Mouse (Mus musculus) hindbrain, embryonic 16.5 days (tissue): ENCODE results near the gene Chst3. TPM values are rescaled to one million over a fixed set of nuclear protein-coding genes. Genes with fewer than 3 reads are reported as not detected.
"Not testable (repeated sequence)": the region's sequence is repeated elsewhere in the genome, so short reads cannot be mapped to it uniquely, and the experiment has no call there.

ENCODE experiments used
- ATAC-seq: fragments of 200-750 bp; cut with Nextera tagmentation; 2 replicates; pipeline ENCODE4 v1.8.0; 2017; ENCODE audit warnings: moderate TSS enrichment, moderate library complexity
- H3K27ac ChIP-seq: fragments of 300-500 bp; sonication (generic); 2 replicates; pipeline ENCODE4 v1.5.1; 2014; ENCODE audit warnings: low read depth, mild to moderate bottlenecking, control low read depth, low read length, moderate library complexity
- H3K27me3 ChIP-seq: fragments of 300-500 bp; sonication (generic); replicated peaks from 2 replicates; pipeline ENCODE4 v1.6.1; 2014; ENCODE audit warnings: low read length; ENCODE audit not compliant: control insufficient read depth, insufficient read depth
- H3K36me3 ChIP-seq: fragments of 300-500 bp; sonication (generic); 2 replicates; pipeline ENCODE4 v1.6.1; 2014; ENCODE audit warnings: mild to moderate bottlenecking, low read length, moderate library complexity, mixed read lengths; ENCODE audit not compliant: control insufficient read depth, insufficient read depth
- H3K4me1 ChIP-seq: fragments of 300-500 bp; sonication (generic); 2 replicates; pipeline ENCODE4 v1.6.1; 2014; ENCODE audit warnings: low read depth, low read length; ENCODE audit not compliant: control insufficient read depth, insufficient read depth
- H3K4me2 ChIP-seq: fragments of 300-500 bp; sonication (generic); 2 replicates; pipeline ENCODE4 v1.6.1; 2014; ENCODE audit warnings: mild to moderate bottlenecking, low read length, control low read depth, moderate library complexity
- H3K4me3 ChIP-seq: fragments of 300-500 bp; sonication (generic); 2 replicates; pipeline ENCODE4 v1.5.1; 2014; ENCODE audit warnings: mild to moderate bottlenecking, low read length, control low read depth, moderate library complexity
- H3K9ac ChIP-seq: fragments of 300-500 bp; sonication (generic); 2 replicates; pipeline ENCODE4 v1.6.1; 2014; ENCODE audit warnings: low read depth, mild to moderate bottlenecking, control low read depth, low read length, moderate library complexity
- H3K9me3 ChIP-seq: fragments of 300-500 bp; sonication (generic); 2 replicates; pipeline ENCODE4 v1.6.1; 2014; ENCODE audit warnings: mild to moderate bottlenecking, low read length, moderate library complexity; ENCODE audit not compliant: control insufficient read depth
- WGBS: fragments of 180-500 bp; shearing (Covaris S2); extraction: QIAGEN DNeasy Blood & Tissue Kit; methylation state at CpG from one replicate; pipeline ENCODE4 v1.1.7; 2014; 5-methylcytosine and 5-hydroxymethylcytosine counted together
- polyA plus RNA-seq: library from polyadenylated mRNA; unstranded; fragments of >200 nt; fragmentation: Nextera tagmentation; extraction: Ambion mirVana; gene quantifications from 2 replicates; pipeline ENCODE4 v1.2.1, GENCODE M21; 2015

The Chst3 gene
- polyA plus RNA-seq, 1 experiment from 2014 or later: 1.7 TPM

- H3K9ac ChIP-seq: no peak overlapping the region
- no peak for ATAC-seq
- H3K27me3 ChIP-seq: no peaks in the 10 kb centered on the region
- H3K9me3 ChIP-seq: no peaks in the 10 kb centered on the region
- H3K36me3 ChIP-seq: no peaks in the 10 kb centered on the region
- peaks cover 4% of the 10 kb centered on the region for H3K4me1 ChIP-seq
- H3K4me3 ChIP-seq: no peak overlapping the region
- H3K4me2 ChIP-seq: no peak overlapping the region
- no peak overlapping the region for H3K27ac ChIP-seq
- WGBS: 55% methylated on average over 16 of the region's 16 CpGs
Observed at GRCm38 (mm10) chr10:60257261-60257825, 38.3 kb upstream of the Chst3 start.

GRCm38 (mm10) chr10:60256088-60256487, 37.0 kb upstream of the Chst3 start:
- Histone ChIP-seq H3K4me1 (no peaks in the 10 kb centered on the region), H3K27me3 (no peaks in the 10 kb centered on the region), H3K9ac (no peak overlapping the region), H3K9me3 (no peaks in the 10 kb centered on the region), H3K36me3 (no peaks in the 10 kb centered on the region), H3K4me3 (no peak overlapping the region), H3K4me2 (no peak overlapping the region), H3K27ac (no peak overlapping the region)
- ATAC-seq: no peak
- 90% methylated on average over 6 of the region's 6 CpGs for WGBS

GRCm38 (mm10) chr10:60252606-60253005, 33.5 kb upstream of the Chst3 start:
- no peak for ATAC-seq
- Histone ChIP-seq H3K36me3 (no peaks in the 10 kb centered on the region), H3K9me3 (no peaks in the 10 kb centered on the region), H3K4me3 (no peak overlapping the region), H3K9ac (no peak overlapping the region), H3K27ac (no peak overlapping the region), H3K4me2 (no peak overlapping the region), H3K4me1 (no peaks in the 10 kb centered on the region), H3K27me3 (no peaks in the 10 kb centered on the region)
- 82% methylated on average over 4 of the region's 4 CpGs for WGBS

GRCm38 (mm10) chr10:60252187-60252586, 33.1 kb upstream of the Chst3 start:
- H3K4me2 ChIP-seq: no peak overlapping the region
- H3K27ac ChIP-seq: no peak overlapping the region
- no peaks in the 10 kb centered on the region for H3K9me3 ChIP-seq
- H3K4me1 ChIP-seq: no peaks in the 10 kb centered on the region
- ATAC-seq: no peak
- WGBS: 67% methylated on average over 4 of the region's 4 CpGs
- no peak overlapping the region for H3K4me3 ChIP-seq
- no peaks in the 10 kb centered on the region for H3K36me3 ChIP-seq
- H3K27me3 ChIP-seq: no peaks in the 10 kb centered on the region
- no peak overlapping the region for H3K9ac ChIP-seq

GRCm38 (mm10) chr10:60250426-60250965, 31.4 kb upstream of the Chst3 start:
- no peak overlapping the region for H3K27ac ChIP-seq
- H3K4me1 ChIP-seq: no peaks in the 10 kb centered on the region
- no peak for ATAC-seq
- no peaks in the 10 kb centered on the region for H3K36me3 ChIP-seq
- H3K4me3 ChIP-seq: no peak overlapping the region
- no peak overlapping the region for H3K9ac ChIP-seq
- no peaks in the 10 kb centered on the region for H3K27me3 ChIP-seq
- H3K4me2 ChIP-seq: no peak overlapping the region
- WGBS: 83% methylated on average over 13 of the region's 13 CpGs
- no peaks in the 10 kb centered on the region for H3K9me3 ChIP-seq

GRCm38 (mm10) chr10:60248345-60248744, 29.3 kb upstream of the Chst3 start:
- H3K27me3 ChIP-seq, H3K4me1 ChIP-seq, H3K9me3 ChIP-seq, ATAC-seq, H3K4me2 ChIP-seq, H3K27ac ChIP-seq, H3K9ac ChIP-seq, H3K36me3 ChIP-seq, H3K4me3 ChIP-seq: not testable (repeated sequence)
- WGBS: 54% methylated on average over 3 of the region's 3 CpGs

- no peak overlapping the region for H3K9ac ChIP-seq
- no peaks in the 10 kb centered on the region for H3K27me3 ChIP-seq
- no peaks in the 10 kb centered on the region for H3K4me1 ChIP-seq
- 37% methylated on average over 5 of the region's 5 CpGs for WGBS
- no peak for ATAC-seq
- no peak overlapping the region for H3K27ac ChIP-seq
- H3K4me3 ChIP-seq: no peak overlapping the region
- no peaks in the 10 kb centered on the region for H3K36me3 ChIP-seq
- H3K9me3 ChIP-seq: no peaks in the 10 kb centered on the region
- H3K4me2 ChIP-seq: no peak overlapping the region
Observed at GRCm38 (mm10) chr10:60246519-60246918, 27.5 kb upstream of the Chst3 start.

GRCm38 (mm10) chr10:60245635-60246034, 26.6 kb upstream of the Chst3 start:
- 75% methylated on average over 7 of the region's 7 CpGs for WGBS
- Histone ChIP-seq H3K27me3 (no peaks in the 10 kb centered on the region), H3K4me1 (no peaks in the 10 kb centered on the region), H3K9me3 (no peaks in the 10 kb centered on the region), H3K36me3 (no peaks in the 10 kb centered on the region), H3K4me2 (no peak overlapping the region), H3K4me3 (no peak overlapping the region), H3K27ac (no peak overlapping the region), H3K9ac (no peak overlapping the region)
- ATAC-seq: no peak

GRCm38 (mm10) chr10:60245041-60245440, 26.0 kb upstream of the Chst3 start:
- H3K9me3 ChIP-seq: no peaks in the 10 kb centered on the region
- no peaks in the 10 kb centered on the region for H3K36me3 ChIP-seq
- H3K4me2 ChIP-seq: peak overlapping the region; percentile 23; the same call in 1 of the 2 replicates
- no peak overlapping the region for H3K27ac ChIP-seq
- H3K4me1 ChIP-seq: no peaks in the 10 kb centered on the region
- H3K4me3 ChIP-seq: no peak overlapping the region
- H3K9ac ChIP-seq: no peak overlapping the region
- H3K27me3 ChIP-seq: no peaks in the 10 kb centered on the region
- 2% methylated on average over 8 of the region's 8 CpGs for WGBS
- ATAC-seq: peak; percentile 81
